Mouse (Mus musculus) NIH3T3 (cell line): ENCODE measurements around the gene Agr2.
A peak's percentile ranks its signal among the peaks of the same experiment; 100 is the strongest.

Experiments used
- DNase-seq: peaks from one replicate; pipeline ENCODE4 v3.0.0-alpha.2; 2012; ENCODE audit warnings: low read depth

Gene Agr2

GRCm38 (mm10) chr12:35992711-35993110 is at the start of gene Agr2:
Agr2 (plus strand) TSS chr12:35992907.
- no peak for DNase-seq

- no peak for DNase-seq
These were observed 41.0 kb upstream of the Agr2 start for GRCm38 (mm10) chr12:35951757-35952156.

GRCm38 (mm10) chr12:35957235-35957634 is 35.5 kb upstream of the Agr2 start:
- peak; percentile 34 for DNase-seq

GRCm38 (mm10) chr12:35966098-35966767 is 26.5 kb upstream of the Agr2 start:
- no peak for DNase-seq

DNA sequence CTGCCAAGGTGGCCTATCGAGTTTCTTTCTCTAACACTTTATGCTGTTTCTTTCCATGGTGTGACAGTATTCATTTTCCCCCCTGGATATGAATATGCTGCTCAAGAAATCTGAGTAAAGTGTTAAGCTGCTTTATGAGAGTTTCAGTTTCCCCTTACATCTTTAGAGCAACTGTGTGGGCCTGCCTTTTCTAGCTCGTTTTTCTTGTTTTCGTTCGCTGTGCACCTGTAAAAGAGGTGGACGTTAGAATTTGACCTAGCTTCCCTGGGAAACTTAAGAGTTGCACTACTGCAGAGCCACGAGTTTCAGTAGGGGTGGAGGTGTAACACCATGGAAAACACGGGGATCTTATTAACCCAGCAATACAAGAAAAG is 26.0 kb upstream of the Agr2 start:
- DNase-seq, result no peak

GRCm38 (mm10) chr12:35975898-35976297 is 16.8 kb upstream of the Agr2 start:
- DNase-seq, result no peak

GRCm38 (mm10) chr12:35977633-35978246 is 15.0 kb upstream of the Agr2 start:
- no peak for DNase-seq

GRCm38 (mm10) chr12:35979625-35980024 is 13.1 kb upstream of the Agr2 start:
- DNase-seq, result no peak

DNA sequence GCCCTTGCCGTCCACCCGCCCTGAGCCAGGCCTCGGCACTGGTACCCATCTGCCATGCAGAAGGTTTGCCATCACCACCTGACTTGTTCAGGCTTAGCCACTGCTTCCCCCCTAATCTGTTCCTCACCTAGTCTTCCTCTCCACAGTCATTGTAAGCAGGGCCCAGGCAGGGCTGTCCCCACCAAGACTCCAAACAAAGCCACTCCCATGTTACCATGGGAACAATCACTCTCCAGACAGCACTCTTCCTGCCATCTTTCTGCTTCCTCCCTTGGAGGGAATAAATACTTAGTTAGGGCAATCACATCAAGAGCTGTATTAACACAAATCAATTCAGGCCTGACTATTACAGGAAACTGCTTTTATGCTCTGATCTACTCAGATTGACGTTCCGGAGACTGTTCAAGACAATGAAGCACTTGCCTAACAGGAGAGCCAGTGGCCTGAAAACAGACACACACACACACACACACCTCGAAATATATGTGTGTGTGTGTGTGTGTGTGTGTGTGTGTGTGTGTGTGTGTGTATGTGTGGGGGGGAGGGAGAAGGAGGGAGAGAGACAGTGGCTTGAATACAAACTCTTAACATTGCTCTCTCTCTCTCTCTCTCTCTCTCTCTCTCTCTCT is 10.9 kb upstream of the Agr2 start:
- DNase-seq, result no peak

DNA sequence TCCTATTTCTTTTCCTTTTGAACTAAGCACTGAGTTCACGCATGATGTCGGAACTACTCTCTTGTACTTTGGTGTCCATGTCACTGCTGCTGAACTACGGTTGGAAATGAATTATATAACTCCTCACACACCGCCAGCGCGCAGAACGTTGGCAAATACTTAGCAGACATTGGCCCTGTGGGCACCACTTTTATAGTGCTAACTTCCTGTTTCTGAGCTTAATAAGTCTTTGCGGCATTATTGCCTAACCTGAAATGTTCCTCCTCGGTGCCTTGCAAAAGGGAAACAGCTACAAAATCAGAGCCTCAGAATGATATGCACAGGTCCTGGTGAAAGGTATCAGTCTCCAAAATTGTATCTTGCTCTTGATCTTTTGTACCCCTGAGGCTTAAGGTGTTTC is 9.2 kb upstream of the Agr2 start:
- DNase-seq, result no peak

DNA sequence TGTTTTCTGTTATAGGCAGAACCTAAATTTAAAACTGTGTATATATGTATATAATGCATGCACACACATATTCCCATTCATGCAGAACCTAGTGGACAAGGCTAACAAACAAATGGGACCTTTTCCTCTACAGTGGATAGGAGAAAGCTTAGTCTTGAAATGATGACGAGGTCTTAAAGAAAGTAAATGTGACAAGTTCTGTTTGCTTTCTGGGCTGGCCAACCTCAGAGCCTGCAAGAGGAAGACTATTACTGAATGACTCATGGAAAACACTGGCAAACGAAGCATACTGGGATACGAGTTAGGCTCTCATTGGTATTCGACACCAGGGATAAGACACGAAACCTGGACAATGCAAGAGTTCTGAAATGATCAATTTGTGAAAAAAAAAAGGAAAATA is 8.0 kb upstream of the Agr2 start:
- DNase-seq, result no peak

DNA sequence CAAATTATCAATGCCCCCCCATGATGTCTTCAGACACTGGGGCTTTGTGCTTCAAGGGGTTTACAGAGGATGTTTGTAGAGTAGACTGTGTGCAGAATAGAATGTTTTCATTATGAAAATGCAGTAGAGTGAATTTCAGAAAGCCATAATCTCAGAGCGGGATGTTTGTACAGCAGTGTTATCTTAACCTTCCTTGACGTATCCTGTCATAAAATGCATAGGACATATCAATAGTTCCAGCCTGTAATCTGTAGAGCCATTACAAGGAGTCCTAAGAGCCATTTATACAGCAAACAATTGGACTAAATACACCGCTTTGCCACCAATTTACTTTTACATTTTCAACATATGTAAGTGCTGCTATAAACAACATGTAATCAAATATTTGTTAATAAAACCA is 876 bp downstream of the Agr2 start:
- DNase-seq, result no peak

DNA sequence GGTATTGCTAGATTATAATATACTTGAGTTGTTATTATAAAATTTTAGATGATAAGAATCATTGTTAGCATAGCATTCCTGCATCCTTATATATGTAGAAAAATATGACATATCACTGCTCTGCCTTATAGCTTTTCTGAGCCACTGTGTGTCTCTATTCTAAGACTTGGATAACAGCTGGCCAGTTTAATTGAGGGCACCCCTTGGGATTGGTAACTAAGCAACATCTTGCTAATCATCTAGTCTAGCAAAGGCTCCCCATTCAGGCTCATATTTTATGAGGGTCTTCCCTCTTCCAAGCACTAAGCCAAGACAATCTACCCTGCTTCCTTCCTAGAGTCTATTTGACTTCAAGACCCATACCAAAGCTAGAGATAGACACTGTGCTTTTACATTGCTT is 1.4 kb downstream of the Agr2 start:
- no peak for DNase-seq

DNA sequence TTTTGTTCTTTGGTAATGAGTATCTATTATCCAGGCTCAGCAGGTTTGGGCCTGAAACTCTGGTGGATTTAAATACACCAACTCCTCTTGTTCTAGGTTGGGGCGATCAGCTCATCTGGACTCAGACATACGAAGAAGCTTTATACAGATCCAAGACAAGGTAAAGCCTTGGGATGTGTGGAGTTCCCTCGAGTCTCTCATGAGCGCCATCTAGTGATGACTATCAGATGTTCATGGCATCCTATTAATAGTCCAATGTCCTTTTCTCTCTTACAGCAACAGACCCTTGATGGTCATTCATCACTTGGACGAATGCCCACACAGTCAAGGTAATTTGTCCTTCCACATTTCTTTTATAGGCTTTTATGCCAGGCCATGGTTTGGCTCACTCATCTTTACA is 3.1 kb downstream of the Agr2 start:
- peak; percentile 62 for DNase-seq

DNA sequence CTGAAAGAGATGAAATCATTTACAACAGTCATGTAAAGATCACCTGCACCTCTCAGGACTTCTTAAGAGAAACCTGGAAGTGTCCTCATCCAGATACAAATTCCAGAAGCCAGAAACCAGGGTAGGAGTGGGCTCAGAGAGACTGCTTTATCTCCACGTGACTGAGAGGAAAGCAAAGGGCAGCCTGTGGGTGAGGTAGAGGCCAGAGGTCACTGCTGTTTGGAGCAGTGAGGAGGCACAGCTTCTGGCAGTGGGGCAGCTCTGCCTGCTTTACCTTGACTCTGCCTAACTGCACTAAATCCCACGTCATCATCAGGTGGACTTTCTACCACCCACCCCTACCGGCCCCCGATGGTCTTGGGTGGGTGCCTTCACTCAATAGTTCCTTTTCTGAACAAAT is 12.0 kb downstream of the Agr2 start:
- no peak for DNase-seq

GRCm38 (mm10) chr12:36007581-36007980 is 14.9 kb downstream of the Agr2 start:
- peak; percentile 9 for DNase-seq

GRCm38 (mm10) chr12:36008364-36009047 is 15.8 kb downstream of the Agr2 start:
- DNase-seq, result no peak

GRCm38 (mm10) chr12:36013216-36013910 is 20.7 kb downstream of the Agr2 start:
- no peak for DNase-seq

DNA sequence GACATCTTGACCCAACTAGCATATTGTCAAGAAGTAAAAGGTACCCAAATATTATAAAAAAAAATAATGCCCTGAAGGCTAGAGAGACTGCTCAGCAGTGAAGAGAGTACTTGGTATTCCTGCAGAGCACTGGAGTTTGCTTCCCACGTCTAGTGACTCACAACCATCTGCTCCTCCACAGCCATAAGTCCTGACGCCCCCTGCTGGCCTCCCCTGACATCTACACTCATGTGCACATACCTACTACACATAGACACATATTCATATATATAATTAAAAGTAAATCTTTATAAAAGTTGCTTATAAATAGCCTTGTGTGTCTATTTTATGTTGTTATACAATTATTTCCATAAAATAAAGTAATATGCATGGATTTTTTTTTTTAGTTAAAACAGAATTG is 25.1 kb downstream of the Agr2 start:
- DNase-seq, result no peak

DNA sequence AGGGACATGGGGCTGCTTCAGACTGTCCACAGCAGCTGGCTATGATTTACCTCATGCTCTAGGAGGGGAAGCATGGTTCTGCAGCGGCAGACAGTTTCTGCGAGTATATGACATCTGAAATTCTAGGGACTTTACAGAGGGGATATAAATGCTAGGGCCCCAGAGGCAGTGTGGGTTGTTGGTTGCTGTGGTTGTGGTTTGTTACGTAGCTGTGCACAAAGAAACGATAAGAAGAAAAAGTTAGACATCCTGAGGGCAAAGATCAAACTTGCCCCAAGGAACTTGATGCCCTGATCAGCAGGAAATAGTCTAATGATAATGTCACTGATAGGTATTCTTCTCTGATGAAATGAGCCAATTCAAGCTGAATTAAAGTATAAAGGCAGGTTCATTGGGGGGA is 26.9 kb downstream of the Agr2 start:
- no peak for DNase-seq

DNA sequence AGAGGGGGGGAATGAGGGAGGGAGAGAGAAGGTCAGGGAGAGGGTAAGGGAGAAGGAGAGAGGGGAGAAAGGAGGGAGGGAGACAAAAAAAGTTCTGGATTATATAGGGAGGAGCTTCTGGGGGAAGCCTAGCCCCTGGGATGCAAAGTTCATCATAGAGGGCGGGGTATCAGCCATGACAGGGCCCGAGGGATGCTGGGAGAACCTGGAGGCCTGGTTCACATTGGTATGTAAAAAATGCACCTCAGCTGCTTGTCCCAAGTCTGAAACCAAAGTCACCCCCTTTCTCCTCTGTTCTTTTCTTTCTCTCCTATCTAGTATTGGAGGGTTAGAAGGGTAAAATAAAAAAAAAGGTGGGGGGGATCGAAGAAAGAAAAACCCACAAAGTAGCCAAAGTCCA is 27.4 kb downstream of the Agr2 start:
- DNase-seq, result no peak

DNA sequence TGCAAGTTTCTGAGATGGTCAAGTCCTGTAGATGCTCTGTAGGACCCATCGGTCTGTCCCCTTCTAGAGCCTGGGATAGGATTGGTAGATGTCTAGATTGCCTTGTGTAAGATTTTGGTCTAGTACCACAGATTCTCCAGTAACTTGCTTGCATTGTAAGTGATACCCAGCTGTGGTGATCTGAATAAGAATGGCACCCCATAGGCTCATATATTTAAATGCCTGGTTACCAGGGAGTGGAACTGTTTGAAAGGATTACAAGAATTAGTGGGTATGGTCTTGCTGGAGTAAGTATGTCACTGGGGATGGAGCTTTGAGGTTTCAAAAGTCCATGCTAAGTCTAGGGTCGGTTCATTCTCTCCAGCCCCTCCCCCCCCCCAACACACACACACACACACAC is 28.0 kb downstream of the Agr2 start:
- DNase-seq, result no peak

DNA sequence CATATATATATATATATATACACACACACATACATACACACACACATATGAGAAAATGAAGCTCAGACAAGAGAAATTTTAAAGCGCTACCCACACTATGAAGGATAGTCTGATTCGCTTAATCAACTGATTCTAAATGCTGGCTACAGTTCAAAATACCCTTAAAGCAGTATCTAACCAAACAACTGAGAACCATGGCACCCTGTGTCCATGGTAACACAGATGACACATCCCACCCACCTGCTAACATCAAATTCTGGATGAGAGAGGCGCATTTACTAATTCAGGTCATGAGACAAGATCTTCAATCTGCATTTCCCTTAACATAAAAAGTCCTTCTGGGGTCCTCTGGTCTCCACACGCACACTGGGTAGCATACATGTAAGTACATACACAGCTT is 33.4 kb downstream of the Agr2 start:
- DNase-seq, result no peak
